Mouse (Mus musculus) CD8-positive naive resting alpha-beta T cell, adult 2 months (primary cell): Measurements from ENCODE around the gene Ceacam15.
"Not testable (repeated sequence)": the region's sequence is repeated elsewhere in the genome, so short reads cannot be mapped to it uniquely, and the experiment has no call there.

Source experiments
- DNase-seq, 2 experiments: peaks; one replicate each; pipeline ENCODE4 v3.0.0; 2022; ENCODE audit warnings: low read depth in 2 of 2, low spot score in 2 of 2

Gene Ceacam15

DNA sequence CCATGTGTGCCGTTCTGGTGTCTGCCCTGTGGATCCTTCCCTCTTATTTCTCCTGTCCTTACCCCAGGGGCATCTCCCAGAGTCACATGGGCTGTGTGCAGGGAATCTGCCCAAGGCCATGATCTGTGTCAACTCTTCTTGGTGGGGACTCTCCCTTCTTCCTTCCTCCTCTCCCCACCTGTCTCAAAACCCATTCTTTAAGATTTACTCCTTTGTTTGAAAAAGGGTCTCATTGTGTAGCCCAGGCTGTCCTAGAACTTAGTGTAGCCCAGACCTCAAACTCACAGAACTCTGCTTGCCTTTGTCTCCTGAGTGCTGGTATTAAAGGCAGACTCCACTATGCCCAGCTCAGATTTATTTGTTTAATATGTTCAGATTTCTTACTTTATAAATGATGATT, at the start of gene Ceacam15:
Gene Ceacam15, minus strand, starts transcription at position 101 of the 400 bp plus-strand sequence.
- DNase-seq, result no peak

DNA sequence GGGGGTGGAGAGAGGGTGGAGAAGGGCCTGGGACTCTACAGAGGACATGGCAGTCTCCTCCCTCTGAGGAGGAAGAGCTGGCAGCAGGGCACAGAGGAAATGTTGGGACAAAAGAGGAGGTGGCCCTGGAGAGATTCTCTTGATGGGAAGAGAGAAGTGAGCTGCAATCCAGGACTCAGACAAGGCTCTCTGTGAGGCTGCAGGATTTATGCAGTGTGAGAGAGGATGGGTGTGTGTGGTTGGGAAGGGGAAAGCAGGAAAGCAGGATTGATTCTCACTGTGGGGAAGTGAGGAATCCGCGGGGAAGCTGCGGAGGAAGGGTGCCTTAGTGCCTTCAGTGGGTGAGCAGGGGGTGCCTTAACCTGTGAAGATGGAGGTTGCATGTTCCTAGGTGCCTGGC, 47.0 kb upstream of the Ceacam15 start:
- not testable (repeated sequence) for DNase-seq

DNA sequence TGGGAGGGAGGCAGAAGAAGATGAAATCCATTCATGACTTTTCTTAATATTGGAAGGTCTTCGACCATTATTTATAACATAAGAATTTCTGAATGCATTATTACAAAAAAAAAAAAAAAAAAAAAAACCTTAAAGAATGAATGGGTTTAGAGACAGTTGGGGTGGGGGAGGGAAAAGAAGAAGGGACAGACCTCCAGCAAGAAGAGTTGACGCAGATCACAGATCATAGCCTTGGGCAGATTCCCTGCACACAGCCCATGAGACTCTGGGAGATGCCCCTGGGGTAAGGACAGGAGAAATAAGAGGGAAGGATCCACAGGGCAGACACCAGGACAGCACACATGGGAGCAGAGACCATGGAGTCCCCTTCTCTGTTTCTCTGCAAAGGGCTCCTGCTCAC, 46.1 kb upstream of the Ceacam15 start, which contains the start of gene Ceacam9:
Gene Ceacam9, plus strand, starts transcription at position 301 of the 400 bp plus-strand sequence.
- DNase-seq, result no peak

DNA sequence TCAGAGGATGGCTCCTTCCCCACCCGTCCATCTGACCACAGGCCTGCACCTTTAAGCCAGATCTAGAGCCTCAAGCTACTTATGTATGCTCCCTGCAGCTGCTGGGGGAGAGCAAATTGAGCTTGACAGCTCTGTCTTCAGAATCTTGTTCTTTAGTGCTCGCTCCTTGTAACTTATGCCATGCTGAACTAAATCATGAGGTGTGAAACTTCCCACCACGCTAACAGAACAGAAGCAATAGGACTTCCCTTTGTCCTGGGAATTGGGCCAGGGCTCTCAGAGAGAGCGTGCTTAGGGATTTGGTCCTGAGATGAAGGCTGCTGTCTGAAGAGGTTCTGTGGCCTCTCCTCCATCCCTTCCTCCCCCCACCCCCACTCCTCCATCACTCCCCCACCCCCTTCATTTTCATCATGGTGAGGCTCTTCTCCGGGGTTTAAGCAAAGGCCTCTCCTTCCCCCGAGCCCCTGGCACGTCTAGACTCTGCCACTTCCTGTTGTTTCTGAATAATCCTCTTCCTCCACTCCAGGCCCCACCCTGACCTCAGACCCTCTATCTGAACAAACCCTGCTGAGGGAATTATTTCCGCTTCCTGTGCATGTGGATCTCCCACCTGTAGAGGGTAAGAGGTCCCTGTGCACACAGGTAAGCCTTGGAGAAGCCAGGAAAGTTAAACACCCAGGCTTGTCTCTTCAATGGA, 41.1 kb upstream of the Ceacam15 start:
- DNase-seq, result peak; percentile 25 to 50

DNA sequence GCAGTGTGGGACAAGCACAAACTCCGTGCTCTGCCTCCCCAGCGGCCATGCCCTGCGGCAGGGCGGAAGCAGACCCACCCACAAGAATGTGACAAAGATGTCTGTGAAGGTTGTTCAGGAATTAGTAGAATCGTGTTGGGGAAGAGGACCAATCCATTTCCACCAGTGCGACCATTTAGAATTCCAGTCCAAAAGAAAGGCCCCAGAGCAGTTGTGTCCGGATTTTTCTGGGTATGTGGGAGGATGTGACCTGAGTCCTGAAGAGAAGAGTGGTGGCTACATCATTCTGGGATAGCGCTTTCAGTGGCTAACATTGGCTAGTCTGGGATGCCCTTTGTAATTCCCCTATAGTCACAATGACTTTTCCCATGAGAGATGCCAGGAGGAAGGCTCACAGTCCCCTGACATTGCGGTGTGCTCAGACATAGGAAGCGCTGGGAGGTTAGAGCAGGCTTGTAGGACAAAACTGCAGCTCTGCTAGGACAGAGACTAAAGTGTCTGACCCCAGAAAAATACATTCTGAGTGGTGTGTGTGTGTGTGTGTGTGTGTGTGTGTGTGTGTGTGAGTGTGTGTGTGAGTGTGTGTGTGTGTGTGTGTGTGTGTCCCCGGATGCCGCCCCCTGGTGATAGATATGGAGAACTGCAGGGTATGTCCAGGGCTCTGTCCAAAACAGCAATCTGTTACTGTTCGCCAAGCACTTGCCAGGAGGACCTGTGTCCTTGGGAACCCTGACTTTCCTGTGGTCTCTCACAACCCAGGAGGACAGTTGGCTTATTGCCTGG, 37.3 kb upstream of the Ceacam15 start:
- DNase-seq, result no peak

DNA sequence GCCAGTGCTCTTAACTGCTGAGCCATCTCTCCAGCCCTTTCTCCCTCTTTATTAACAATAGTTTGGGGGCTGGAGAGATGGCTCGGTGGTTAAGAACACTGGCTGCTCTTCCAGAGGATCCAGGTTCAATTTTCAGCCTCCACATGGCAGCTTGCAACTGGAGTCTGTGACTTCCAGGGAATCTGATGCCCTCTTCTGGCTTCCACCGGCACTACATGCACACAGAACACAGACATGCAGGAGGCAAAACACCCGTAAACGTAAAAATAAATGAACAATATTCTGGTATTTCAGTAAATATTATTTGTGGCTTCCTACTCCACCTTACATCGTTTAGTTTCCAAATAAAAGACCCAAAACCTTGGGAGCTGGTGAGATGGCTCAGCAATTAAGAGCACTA, 35.1 kb upstream of the Ceacam15 start:
- no peak for DNase-seq

DNA sequence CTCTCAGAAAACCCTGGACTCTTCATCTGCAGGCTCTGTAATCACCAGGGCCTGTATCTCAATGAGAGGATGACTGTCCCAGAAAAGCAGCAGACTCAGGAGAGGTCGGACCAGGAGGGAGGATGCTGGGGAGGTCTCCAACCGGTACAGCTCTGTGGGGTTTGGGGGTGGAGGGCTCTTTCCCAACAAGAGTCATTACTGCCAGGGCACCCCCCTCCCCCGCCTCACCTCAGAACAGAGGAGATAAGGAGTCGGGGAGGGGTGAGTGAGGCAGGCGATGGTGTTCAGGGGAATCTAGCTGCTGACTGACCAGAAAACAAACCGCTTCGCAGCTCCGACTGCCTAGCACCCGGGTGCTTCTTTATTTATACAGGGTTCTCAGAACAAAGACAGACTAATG, 32.7 kb upstream of the Ceacam15 start:
- no peak for DNase-seq

DNA sequence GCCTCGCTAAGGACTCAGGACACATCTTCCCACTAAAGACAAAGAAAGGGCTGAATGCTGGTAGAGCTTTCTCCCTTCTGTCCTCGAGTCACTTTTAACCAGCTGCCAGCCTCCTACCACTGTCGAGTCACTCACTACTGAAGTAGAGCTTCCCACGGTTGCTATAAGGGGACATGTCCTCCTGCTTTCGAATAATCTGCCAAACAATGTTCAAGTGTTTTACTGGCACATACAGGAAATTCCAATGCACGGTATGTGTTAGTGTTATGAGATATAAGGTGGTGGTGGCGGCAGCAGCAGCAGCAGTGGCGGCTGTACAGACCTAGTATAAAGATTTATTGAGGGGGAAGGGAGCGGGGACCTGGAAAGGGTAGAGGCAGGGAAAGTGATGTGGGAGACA, 30.9 kb upstream of the Ceacam15 start:
- DNase-seq, result no peak

DNA sequence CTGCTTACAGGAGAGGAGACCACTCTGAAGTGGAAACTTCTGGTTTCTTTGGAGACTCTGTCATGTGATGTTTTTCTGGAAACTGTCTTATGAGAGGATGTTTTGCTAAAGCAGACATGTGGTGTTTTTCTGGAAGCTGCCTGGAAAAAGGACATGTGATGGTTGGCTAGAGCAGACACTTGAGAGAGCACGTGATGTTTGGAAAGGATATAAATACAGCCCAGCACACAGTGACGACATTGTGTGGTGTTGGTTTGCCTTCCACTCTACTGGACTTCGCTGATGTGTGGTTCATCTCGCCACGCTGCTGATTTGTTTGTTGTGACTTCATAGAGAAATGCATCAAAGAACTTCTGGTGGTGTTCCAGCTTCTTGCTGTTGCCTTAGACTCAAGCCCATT, 25.1 kb upstream of the Ceacam15 start:
- peak in 1 of 2 experiments; percentile 28 for DNase-seq

DNA sequence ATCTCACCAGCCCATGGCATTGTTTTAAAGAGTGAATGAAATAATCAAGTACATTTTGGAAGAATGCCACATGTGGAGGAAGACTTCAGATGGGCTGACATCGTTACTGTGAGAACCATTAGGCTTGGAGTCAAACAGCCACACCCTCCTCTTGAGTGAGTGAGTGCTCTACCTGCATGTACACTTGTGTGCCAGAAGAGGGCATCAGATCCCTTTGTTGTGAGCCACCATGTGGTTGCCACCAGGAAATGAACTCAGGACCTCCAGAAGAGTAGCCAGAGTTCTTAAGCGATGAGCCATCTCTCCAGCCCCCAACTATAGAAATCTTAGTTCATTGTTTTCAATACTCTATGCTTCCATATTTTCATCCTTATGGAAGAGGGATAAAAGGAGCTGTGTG, 23.5 kb upstream of the Ceacam15 start:
- peak; percentile 20 to 44 for DNase-seq

DNA sequence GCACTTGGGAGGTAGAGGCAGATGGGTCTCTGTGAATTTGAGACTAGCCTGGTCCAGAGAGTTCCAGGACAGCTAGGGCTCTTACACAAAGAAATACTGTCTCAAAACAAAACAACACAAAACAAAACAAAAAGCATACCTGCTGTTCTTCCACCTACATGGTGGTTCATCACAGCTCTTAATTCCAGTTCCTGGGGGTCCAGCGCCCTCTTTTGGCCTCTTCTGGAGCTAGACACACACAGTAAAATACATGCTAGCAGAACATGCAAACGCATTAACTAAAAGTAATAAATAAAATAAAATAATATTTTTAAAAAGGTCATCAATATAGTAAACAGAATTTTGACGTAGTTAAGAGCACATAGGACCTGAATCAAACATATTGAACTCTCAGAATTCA, 19.5 kb upstream of the Ceacam15 start:
- peak; percentile 48 to 71 for DNase-seq

DNA sequence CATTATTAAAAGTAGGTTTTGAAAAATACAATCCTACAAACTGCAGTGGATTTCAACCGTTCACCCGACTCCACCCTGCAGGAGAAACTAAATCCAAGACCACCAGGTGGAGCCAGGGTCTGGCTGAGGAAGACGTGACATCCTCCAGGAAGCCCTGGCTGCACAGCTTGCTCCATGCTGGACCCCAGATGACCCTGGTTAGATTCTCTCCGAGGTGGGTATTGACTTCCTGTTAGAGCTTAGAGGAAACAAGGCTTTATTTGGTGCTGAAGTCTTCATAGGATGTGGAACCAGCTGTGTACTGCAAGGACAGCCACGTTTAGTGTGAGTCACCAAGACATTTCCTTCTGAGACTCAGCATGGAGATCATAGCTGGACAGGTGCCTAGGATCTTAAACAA, 13.7 kb upstream of the Ceacam15 start:
- no peak for DNase-seq

DNA sequence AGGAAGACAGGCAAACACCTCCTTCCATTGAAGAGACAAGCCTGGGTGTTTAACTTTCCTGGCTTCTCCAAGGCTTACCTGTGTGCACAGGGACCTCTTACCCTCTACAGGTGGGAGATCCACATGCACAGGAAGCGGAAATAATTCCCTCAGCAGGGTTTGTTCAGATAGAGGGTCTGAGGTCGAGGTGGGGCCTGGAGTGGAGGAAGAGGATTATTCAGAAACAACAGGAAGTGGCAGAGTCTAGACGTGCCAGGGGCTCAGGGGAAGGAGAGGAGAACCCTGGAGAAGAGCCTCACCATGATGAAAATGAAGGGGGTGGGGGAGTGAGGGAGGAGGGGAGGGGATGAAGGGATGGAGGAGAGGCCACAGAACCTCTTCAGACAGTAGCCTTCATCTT, 4.7 kb upstream of the Ceacam15 start:
- DNase-seq, result peak in 1 of 2 experiments; percentile 39

DNA sequence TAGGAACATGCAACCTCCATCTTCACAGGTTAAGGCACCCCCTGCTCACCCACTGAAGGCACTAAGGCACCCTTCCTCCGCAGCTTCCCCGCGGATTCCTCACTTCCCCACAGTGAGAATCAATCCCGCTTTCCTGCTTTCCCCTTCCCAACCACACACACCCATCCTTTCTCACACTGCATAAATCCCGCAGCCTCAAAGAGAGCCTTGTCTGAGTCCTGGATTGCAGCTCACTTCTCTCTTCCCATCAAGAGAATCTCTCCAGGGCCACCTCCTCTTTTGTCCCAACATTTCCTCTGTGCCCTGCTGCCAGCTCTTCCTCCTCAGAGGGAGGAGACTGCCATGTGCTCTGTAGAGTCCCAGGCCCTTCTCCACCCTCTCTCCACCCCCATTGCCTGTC, 806 bp downstream of the Ceacam15 start:
- not testable (repeated sequence) for DNase-seq

DNA sequence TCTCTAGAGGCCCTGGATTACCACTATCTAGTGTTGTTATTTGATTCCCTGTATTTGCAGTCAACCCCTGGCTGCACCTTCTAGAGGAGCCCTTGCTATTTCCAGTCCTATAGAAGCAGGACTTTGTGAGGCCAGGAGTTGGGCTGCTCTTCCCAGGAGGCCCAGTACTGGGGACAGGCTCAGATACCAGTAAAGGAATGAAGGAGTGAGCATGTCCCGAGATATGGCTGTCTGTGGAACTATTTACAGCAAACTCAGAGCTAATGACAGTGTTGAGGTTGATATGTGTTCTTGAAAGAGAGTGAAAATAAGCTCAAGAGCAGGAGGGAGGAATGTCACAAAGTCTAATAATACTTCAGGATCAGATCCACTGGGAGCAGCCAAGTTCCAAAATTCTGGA, 1.7 kb downstream of the Ceacam15 start:
- DNase-seq, result no peak

DNA sequence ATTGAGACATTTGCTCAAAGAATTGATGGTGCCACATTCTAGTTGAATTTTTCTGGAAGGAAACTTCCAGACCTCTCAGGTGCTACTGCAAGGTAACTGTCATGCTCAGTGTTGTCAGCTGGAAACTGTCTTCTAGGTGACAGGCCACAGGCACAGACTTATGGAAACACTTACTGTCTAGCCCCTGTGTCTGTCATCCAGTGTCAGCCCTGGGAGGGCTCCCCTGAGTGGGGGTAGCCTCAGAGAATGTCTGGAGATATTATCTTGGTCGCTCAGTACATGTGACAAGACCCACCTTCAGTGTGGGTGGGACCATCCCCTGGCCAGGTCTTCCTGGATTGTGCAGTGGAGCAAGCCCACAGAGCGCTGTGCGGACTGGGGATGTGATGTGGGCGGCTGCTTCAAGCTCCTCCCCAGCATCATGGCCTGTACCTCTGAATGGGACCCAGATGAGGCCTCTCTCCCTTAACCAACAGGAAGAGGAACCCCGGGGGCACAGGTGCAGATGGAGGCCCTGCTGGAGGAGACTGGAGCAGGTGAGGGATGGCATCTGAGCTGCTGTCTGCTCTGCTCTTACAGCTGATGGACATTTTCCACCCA, 7.1 kb downstream of the Ceacam15 start:
- not testable (repeated sequence) for DNase-seq

DNA sequence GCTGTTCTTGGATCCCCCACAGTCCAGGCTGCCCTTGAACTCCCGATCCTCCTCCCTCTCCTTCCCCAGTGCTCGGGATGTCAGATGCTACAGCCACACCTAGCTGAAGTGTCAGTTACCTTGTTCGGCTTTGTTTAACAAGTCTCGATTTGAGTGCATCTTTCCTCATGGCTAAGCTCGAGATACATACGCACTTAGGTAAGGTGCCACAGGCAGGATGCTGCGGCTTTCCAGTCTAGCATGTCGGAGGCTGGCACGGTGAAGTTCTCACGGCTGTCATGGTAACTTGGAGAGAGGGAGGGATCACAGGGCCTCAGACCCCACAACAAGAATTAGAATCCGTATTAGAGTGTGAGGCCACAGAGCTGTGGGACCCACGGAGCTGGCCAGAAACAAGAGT, 31.2 kb downstream of the Ceacam15 start:
- DNase-seq, result no peak

DNA sequence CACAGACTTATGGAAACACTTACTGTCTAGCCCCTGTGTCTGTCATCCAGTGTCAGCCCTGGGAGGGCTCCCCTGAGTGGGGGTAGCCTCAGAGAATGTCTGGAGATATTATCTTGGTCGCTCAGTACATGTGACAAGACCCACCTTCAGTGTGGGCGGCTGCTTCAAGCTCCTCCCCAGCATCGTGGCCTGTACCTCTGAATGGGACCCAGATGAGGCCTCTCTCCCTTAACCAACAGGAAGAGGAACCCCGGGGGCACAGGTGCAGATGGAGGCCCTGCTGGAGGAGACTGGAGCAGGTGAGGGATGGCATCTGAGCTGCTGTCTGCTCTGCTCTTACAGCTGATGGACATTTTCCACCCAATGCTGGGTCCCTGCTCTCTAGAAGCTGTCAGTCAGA, 32.4 kb downstream of the Ceacam15 start:
- not testable (repeated sequence) for DNase-seq

DNA sequence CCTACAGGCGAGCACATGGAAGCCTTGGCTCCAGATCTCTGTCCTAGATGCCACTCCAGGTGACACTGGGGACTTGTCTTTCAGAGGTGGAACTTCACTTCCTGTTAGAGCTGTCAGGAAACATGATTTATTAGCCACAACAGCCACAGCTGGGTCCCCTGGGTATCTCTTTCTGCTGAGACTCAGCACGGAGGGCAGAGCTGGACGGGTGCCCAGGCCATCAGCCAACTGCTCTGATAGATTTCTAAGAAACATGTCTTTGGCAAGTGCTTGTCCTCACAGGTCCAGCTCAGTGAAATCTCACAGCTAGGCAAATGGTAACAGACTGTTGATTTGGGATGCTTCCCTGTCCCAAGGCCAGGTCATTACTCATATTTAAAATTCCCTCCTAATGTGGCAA, 36.5 kb downstream of the Ceacam15 start:
- DNase-seq, result no peak

DNA sequence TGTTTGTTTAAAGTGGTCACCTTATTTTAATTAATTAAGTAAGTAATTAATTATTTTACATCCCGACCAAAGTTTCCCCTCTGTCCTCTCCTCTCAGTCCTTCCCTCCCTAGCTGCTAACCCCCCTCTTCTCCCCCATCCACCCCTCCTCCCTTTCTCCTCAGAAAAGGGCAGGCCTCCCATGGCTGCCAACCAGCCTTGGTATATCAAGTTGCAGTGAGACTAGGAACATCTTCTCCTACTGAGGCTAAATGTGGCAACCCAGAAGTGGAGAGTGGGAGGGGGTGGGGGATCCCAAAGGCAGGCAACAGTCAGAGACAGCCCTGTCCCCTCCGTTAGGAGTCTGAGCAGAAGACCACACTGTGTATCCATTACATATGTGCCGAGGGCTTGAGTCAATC, 40.4 kb downstream of the Ceacam15 start:
- no peak for DNase-seq

DNA sequence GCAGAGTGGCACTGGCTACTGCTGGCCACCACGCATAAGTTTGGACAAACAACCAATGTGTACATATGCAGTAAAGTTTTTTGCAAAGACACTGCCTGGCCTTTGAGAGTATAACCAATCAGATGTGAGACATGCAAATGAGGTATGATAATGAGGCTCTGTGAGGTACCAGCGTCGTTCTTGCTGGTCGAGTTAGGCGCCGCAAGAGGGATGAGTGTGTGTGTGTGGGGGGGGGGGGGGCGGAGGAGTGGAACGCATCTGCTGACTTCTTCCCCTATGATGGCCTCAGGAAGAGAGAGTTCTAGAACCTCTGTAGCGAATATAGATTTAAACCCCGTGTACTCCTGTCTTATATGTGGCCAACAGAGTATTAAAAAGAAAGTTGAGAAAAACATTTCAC, 41.6 kb downstream of the Ceacam15 start:
- DNase-seq, result not testable (repeated sequence)

DNA sequence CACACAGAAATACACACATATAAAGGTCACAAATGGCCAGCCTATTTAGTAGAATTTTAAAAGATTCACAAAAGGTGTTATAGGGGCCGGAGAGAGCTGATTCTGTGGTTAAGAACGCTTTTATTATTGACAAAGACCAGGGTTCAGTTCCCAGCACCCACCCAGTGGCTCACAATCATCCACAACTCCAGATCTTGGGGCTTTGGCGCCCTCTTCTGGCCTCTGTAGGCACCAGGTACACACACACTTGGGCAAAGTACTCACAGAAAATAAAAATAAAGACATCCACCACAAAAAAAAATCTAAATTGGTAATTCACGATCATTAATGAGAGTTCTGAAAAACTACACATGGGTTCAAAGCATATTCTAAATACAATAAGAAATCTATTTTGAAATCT, 43.6 kb downstream of the Ceacam15 start:
- DNase-seq, result no peak
